Mouse (Mus musculus) cerebellum, postnatal 36 days (tissue): Measurements from ENCODE around the gene Ntn4.

Experiments
- DNase-seq, 2 experiments: peaks; one replicate each; pipeline ENCODE4 v3.0.0; 2021 to 2022; ENCODE audit warnings: mixed read lengths in 2 of 2

The Ntn4 gene

DNA sequence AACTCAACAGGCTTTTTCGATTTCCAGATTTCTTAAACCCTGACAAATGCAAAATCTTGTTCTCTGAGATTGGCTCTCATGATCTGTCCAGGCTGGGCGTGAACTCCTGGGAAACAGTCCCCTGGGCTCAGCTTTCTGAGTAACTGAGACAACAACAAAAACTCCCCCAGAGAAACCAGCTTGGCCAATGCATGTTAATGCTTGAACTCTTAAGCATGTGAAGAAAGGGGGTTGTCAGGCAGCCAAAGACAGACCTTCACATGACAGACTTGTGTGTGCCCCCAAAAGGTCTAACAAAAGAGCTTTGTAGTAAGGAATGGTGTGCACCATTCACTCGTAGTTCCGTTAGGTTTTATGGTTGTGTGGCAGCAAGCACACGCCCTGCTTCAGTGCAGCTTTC lies 96.6 kb downstream of the Ntn4 start:
- DNase-seq: no peak

DNA sequence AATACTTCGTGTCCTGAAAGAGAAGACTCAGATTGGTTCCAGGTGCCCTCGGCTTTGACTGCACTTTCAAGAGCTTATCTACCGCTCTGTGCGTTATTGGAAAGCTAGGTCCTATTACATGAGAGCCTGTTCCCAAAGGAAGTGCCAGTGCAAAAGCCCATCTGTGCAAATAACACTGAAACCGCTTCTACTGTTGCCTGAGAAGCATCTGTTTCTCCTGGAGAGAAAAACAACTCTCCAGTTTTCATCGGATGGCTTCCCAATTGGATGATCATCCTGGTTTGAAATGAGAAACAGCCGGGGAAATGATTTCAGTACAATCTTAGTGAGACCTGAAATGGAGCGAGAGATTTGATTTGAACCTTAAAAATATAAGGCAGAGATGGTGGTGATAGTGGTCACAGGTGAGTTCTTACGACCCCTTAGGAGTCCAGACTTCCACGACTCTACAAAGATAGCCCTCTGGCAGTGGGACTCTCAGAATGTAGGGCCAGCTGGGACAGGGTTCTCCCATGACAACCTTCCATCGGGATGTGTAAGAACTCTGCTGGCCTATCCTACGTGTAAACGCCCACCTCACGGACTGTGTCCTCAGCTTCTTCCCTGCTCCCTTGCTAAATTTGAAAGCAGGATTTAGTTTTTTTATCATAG lies 101.1 kb downstream of the Ntn4 start:
- DNase-seq: peak; percentile 37 to 50

DNA sequence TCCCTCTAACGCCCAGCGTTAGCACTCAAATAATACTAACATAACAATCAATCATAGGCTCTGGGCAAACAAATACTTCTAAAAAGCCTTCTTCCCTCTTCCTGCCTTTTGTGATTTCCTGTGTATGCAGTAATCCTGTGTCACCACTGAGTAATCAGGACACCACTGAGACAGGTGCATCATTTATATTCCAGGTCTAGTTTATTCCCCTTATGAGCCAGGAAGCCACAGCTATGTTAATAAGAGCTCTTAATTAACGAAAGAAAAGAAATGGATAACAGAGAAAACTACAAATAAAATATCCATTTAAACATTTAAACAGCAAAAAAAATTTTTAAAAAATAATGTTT lies 101.6 kb downstream of the Ntn4 start:
- no peak for DNase-seq

DNA sequence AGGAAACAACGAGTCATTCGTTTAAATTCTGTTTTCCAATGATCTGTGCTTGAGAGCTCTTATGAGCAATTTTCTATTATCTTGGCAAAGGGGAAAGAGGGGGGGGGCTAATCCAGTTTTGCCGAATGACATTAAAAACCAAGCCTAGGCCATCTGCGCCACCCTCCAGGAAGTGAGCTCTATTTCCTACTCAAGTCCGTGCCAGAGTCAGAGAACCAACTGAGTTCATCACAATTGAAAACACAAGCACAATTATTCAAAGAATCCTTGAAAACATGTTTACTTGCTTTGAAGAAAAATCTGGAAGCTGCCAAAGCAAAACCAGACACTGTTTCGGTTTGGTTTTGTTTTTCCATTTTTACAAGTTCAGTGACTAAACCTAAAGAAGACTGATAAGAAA lies 102.1 kb downstream of the Ntn4 start:
- DNase-seq: peak; percentile 76 to 77

DNA sequence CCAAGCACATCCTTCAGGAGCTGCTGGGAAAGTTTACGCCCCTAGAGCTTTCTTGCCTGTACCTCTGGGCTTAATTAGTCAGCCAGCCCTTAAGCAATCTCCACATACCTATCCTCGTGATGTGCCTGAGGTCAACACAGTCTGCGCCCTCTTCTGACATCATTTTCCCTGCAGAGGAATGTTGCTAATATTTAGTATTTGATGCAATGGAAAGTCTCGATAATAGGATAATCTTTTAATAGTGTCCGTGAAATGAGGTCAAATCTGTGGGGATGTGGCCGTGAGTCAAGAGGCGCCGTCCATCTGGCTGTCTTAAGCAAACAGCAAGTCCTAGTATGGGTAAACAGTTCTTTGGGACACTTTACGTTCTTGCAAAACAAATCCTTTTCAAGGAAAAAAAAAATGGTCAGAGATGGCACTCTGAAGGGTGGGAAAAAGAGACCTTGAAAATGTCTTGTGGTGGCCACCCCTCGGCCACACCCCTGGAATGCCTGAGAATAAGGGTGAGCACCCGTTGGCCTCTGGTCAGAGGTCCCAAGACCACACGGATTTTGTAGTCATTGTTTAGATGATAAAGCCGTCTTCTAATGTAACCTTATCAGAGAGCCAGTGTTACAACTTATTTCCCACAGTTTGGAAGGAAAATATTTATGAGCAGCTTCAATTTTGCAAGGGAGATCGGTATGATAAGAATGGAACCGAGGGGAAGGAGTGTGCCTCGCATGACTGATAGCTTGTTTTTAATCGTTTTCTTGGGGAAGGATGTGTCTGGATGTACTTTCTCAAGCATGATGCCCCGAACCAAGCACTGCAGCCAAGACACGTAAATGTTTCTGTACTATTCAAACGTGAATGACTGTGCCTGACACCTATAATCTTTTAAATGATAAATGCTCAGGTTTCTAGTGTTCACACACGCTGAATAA lies 109.0 kb downstream of the Ntn4 start:
- peak in 1 of 2 experiments; percentile 40 for DNase-seq

DNA sequence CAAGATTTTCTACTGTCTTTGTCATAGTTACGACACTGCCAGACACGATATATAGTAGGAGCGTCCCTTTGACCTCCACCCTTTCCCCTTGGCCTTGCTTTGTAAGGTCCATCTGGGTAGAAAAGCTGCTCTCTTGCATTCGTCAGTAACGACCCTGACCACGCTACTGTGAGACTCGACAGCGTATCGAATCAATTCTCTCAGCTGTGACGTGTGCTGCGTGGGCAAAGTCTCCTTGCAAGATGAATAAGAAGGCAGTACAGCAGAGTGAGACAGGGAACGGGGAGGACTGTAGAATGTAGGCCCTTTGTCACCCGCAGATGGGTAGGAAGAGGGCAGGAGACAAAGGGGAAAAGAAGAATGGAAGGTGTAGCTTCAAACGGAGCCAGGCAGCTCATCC lies 110.8 kb downstream of the Ntn4 start:
- DNase-seq: no peak

DNA sequence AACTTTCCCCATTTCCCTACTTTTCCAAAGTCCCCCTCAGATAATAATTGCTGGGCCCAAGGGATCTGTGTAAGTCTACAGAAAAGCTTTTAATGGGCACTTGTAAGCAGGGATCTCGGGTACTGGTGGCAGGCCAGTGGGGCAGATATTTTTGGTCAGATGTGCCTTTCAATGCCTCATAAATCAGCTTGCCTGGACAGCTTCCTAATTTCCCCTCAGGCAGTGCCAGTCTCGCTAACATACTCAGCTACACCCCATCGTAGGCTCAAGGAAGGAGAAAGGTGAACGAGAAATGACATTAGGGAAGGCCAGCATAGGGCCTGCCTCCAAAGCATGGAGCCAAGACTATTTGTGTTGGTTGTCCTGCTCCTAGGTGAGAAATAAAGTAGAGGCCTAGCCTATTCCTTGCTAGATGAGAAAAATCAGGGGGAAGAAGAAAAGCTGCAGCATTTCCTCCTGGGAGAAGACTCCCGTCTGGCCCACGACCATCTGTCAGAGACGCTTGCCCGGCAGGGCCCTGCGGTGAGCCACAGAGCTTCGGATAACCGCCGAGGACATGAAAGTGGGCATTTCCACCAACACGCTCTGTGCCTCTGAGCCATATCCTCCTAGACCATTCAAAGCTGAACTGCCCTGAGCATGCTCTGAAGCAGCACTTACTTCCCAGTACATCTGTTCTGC lies 113.4 kb downstream of the Ntn4 start:
- peak; percentile 67 for DNase-seq

DNA sequence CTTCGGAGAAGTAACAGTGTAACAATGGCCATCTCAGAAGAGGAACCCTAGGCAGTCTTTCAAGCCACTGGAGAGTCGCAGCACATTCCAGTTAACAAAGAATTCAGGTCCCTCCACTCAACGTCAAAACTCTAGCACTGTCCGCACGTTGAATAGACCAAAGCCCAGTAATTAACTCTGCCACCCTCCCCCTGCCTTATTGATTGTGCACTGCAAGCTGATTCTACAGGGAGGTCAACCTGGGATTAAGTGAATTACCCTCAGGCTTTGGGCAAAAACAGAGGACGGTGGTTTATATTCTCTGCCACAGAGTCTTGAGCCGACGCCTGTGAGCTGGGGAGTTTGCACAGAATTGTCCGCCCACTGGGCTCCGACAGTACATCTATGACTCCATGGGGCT lies 115.7 kb downstream of the Ntn4 start:
- DNase-seq: no peak

DNA sequence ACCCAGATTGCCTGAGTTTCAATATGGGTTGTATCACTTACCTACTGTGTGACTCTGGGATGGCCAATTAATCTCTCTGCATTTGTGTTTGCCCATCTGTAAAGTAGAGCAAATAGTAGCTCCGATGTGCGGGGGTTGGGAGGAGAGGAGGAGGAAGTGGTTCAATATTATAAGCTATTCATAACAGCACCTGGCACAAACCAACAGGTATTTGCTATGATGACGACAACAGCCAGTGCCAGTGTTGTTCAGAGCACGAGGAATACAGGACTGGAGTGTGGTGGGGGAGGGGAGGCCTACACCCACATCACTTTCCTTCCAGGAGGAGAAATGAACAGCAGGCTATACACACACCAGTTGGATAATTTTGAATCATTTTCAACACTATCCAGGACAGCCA lies 119.2 kb downstream of the Ntn4 start:
- no peak for DNase-seq

DNA sequence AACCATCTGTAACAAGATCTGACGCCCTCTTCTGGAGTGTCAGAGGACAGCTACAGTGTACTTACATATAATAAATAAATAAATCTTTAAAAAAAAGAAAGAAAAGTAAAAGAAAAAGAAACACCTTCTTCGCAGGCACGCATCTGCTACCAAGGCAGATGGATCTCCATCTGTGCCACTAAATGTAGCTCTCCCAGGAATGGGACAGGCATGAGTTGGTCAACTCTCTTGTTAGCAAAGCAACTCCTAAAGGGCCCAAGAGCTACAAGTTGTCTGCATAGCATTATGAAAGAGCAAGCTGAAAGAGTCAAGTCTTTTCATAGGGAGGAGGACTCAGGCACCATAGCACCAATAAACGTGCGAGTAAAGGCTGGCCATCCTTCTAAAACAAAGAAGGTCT lies 119.9 kb downstream of the Ntn4 start:
- no peak for DNase-seq

DNA sequence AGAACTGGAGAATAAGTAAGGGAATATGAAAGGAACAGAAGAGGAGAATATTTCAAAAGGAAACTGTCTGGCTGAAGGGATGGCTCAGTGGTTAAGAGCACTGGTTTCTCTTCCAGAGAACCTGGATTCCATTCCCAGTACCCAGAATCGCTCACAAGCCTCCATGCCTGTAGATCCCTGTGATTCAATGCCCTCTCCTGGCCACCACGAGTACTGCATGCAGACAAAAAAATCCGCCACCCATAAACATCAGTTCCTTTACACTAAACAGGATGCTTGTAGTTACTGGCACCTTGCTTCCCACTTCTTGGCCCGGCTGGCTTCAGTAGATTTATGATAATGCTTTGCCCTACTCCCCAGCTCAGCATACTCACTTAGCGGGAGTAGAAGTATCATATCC lies 122.6 kb downstream of the Ntn4 start:
- peak in 1 of 2 experiments; percentile 36 for DNase-seq

DNA sequence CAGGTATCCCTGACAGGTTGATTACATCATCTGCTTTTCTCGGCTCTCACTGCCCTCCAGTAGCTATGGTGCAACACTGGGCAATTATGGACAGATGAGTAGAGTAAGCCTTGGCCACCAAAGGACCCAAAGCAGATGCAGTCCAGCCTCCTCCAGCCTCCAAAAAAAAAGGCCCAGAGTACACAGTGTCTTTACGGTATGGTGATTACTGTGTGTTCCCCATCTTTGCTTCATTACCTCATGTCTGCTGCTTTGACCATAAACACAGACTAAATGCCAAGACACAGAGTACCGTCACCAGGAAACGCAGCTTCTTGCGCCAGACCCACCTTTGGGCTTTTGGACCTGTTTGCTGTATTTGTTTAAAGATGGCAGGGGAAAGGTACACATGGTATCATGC lies 125.7 kb downstream of the Ntn4 start:
- DNase-seq: no peak

DNA sequence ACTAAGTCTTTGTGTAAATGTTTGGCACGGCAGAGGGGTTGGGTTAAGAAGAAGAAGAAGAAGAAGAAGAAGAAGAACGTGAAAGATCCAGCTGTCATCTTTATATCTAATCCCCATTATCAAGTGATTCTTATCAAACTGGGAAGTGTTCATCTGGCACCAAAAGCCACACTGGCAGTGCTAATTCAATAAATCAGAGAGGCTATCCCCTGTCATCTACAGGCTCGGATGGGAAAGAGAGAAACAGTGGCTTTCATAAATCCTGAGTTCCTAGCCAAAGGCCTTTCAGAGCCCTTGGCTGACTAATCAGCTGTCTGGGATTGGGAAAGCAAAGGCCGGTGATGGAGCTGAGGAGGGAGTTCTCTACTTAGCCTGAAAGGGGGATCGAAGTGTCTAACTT lies 126.8 kb downstream of the Ntn4 start:
- no peak for DNase-seq

DNA sequence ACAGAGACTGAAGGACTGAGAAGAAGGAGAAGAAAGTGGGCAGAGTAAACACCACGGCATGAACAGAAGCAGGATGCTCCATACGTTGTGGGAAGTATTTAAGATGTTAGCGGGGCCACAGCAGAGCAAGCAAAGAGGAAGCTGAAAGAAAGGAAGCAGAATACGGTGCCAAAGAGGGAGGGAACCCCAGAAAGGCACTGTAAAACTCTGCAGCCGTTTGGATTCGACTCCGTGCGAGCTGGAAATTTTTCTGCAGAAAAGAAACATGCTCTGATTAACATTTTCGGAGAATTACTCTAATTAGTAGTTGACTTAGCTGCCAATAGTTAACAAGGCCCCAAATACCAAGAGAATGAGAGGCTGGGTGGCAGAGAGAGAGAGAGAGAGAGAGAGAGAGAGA lies 127.7 kb downstream of the Ntn4 start:
- no peak for DNase-seq

DNA sequence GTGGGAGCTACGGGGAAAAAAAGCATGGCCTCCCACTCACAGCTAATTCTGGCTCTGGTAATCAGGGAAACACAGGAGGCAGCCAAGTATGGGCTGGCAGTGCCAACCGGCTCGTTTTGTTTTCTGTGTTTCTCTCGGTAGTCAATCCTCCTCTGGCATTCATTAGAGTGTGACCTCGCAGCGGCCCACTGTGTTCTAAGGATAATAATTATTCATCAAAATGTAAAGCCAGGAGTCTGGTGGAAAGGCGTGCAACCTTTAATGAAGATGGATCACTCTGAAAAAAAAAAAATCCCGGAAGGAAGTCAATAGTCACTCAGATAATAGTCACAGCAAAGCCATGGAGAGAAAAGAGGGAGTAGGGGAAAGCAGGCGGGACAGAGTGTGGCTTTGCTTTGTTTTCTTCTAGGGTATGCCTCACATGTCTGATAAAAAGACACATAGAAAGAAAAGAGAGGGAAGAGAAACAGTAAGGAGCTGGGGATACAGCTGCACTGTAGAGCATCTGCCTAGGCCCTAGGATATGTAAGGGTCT lies 131.5 kb downstream of the Ntn4 start:
- DNase-seq: peak; percentile 76 to 77

DNA sequence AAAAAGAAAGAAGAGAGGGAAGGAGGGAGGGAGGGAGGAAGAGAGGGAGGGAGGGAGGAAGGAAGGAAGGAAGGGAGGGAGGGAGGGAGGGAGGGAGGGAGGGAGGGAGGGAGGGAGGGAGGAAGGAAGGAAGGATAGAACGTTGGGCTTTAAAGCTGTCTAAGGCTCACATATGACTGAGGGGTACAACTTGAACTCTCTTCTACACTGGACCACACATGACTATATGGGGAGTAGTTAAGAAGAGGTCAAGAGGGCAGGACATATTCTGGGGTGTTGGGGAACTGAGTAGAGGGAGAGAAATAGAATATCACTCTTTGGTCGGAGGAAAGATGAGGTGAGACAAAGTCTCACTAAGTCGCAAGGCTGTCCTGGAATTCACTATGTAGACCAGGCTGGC lies 132.0 kb downstream of the Ntn4 start:
- DNase-seq: no peak

DNA sequence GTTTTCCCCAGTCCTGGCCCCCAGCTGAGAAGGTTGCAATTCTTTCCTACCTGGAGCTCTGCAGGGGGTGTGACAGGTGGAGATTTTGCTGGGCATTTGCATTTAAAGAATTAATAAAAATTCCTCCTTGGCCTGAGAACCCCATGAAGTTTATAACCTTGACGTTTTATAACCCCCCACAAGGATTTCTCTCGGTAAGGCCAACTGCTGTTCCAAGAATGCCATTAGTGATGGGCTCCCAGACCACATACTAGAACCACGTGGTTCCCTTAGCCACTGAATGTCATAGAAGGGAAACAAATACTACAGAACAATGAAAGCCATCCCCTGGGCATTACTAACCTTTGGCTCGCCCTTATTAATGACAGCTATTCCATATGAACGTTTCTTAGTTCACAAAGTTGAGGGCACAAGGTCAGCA lies 136.3 kb downstream of the Ntn4 start:
- no peak for DNase-seq

DNA sequence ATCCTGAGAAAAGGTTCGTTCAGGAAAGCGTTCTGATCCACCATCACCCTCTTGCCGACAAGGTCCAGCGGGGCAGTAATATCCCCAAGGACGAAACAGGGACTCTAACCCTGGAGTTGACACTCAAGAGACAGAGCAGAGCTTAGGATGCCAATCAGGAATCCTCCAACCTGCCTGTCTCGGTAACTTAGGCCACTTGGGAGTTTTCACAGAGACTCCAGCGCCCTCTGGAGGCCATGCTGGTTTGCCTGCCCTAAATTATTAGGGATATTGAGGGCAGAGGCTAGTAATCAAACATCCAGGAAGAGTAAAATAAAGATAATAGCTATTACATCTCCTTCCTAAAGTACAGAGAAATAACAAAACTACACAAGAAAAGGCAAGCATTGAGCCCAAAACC lies 136.9 kb downstream of the Ntn4 start:
- DNase-seq: peak; percentile 81 to 82

DNA sequence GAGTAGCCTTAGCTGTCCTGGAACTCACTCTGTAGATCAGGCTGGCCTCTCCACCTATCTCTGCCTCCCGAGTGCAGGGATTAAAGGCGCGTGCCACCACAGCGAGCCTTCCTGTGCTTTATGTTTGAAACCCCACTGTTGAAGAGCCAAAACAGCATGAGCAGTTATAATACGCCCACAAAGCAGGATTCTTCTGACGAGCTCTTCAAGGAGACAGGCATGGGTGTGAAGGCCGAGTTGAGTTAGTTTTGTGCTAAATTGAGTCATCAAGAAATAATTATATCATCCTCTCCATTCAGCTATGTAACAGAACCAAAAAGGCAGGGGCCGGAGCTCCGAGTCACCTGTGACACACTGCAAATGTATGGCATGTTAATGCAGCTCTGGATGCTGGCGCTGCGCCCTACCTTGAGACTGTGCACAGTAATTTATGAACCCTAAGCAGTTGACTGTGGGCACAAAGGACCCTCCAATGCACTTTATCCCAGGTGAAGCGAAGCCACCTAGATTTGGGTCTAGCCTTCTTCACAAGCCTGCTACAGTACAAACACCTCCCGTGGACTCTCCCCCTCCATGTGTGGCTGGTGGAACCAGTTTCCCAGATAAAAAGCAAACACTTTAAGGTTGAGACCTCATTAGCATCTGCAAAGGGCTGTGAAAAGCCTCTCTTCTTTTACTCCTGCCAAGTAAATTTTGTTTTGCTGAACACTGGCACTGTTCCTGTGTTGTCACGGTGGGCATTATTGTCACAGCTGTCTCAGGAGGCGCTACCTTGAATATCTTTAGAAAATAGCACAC lies 142.9 kb downstream of the Ntn4 start:
- no peak for DNase-seq
